Mouse (Mus musculus) MEL (cell line): Measurements from ENCODE around the gene Qtrt1. TPM values are rescaled to one million over a fixed set of nuclear protein-coding genes. Genes with fewer than 3 reads are reported as not detected.

ENCODE experiments used
- DNase-seq: peaks from one replicate; pipeline ENCODE4 v3.0.0; 2011; ENCODE audit warnings: low read depth, low spot score
- H3K27ac ChIP-seq: 2 replicates; pipeline ENCODE4 v1.5.1; 2012; ENCODE audit warnings: low read depth, mild to moderate bottlenecking, control low read depth, low read length, moderate library complexity; ENCODE audit not compliant: control insufficient read depth
- H3K27me3 ChIP-seq, 2 experiments: fragments of 150-350 bp in 1 of 2; sonication (generic) in 1 of 2; 2 replicates each; pipeline ENCODE4 v1.6.1; 2012; ENCODE audit warnings: low read length in 2 of 2, mild to moderate bottlenecking in 2 of 2, improper control_type of control experiment in 1 of 2, moderate library complexity in 1 of 2; ENCODE audit not compliant: insufficient read depth in 2 of 2, control insufficient read depth in 1 of 2
- H3K36me3 ChIP-seq, 2 experiments: 2 replicates each; pipeline ENCODE4 v1.6.1; 2012 to 2014; ENCODE audit warnings: low read length in 2 of 2, improper control_type of control experiment in 1 of 2, inconsistent platforms in 1 of 2, mild to moderate bottlenecking in 1 of 2; ENCODE audit not compliant: insufficient read depth in 2 of 2, control insufficient read depth in 1 of 2
- H3K4me1 ChIP-seq, 2 experiments: fragments of 150-350 bp in 1 of 2; sonication (generic) in 1 of 2; 2 replicates each; pipeline ENCODE4 v1.6.1; 2012; ENCODE audit warnings: low read length in 2 of 2, improper control_type of control experiment in 1 of 2, mild to moderate bottlenecking in 1 of 2; ENCODE audit not compliant: insufficient read depth in 2 of 2, control insufficient read depth in 1 of 2
- H3K4me3 ChIP-seq, 2 experiments: fragments of 150-350 bp in 1 of 2; sonication (generic) in 1 of 2; 2 replicates each; pipeline ENCODE4 v1.5.1; 2012; ENCODE audit warnings: low read depth in 2 of 2, low read length in 2 of 2, mild to moderate bottlenecking in 2 of 2, moderate library complexity in 2 of 2, control low read depth in 1 of 2, improper control_type of control experiment in 1 of 2; ENCODE audit not compliant: control insufficient read depth in 1 of 2, insufficient read depth in 1 of 2
- H3K79me2 ChIP-seq: 2 replicates; pipeline ENCODE4 v1.6.1; 2012; ENCODE audit warnings: mild to moderate bottlenecking, low read length, moderate library complexity; ENCODE audit not compliant: control insufficient read depth, poor library complexity, insufficient read depth
- H3K9ac ChIP-seq: 2 replicates; pipeline ENCODE4 v1.6.1; 2012; ENCODE audit warnings: low read depth, mild to moderate bottlenecking, control low read depth, low read length, moderate library complexity; ENCODE audit not compliant: control insufficient read depth, poor library complexity, severe bottlenecking
- H3K9me3 ChIP-seq: fragments of 150-350 bp; sonication (generic); replicated peaks from 2 replicates; pipeline ENCODE4 v1.6.1; 2012; ENCODE audit warnings: mild to moderate bottlenecking, low read length, improper control_type of control experiment, moderate library complexity; ENCODE audit not compliant: insufficient read depth
- BHLHE40 ChIP-seq: IDR thresholded peaks from 2 replicates; pipeline ENCODE4 v1.6.1; 2012; ENCODE audit warnings: low read depth, mild to moderate bottlenecking, inconsistent platforms, low read length, improper control_type of control experiment, borderline replicate concordance
- CHD1 ChIP-seq: IDR thresholded peaks from 2 replicates; pipeline ENCODE4 v1.6.1; 2012; ENCODE audit warnings: low read depth, mild to moderate bottlenecking, inconsistent platforms, low read length, improper control_type of control experiment
- CHD2 ChIP-seq: IDR thresholded peaks from 2 replicates; pipeline ENCODE4 v1.6.1; 2011; ENCODE audit warnings: low read length, improper control_type of control experiment
- CTCF ChIP-seq, 3 experiments: IDR thresholded peaks in 2 of 3; conservative IDR thresholded peaks in 1 of 3; 2 replicates each; pipeline ENCODE4 v1.5.1; 2011 to 2012; ENCODE audit warnings: low read length in 3 of 3, low read depth in 2 of 3, mild to moderate bottlenecking in 2 of 3, improper control_type of control experiment in 1 of 3, inconsistent platforms in 1 of 3, mixed read lengths in 1 of 3, moderate library complexity in 1 of 3; ENCODE audit not compliant: control insufficient read depth in 1 of 3, insufficient read depth in 1 of 3, poor library complexity in 1 of 3, severe bottlenecking in 1 of 3
- E2F4 ChIP-seq: IDR thresholded peaks from 2 replicates; pipeline ENCODE4 v1.6.1; 2011; ENCODE audit warnings: low read depth, low read length, improper control_type of control experiment, borderline replicate concordance
- ELF1 ChIP-seq: IDR thresholded peaks from 2 replicates; pipeline ENCODE4 v1.6.1; 2014; ENCODE audit warnings: low read depth, mild to moderate bottlenecking, inconsistent platforms, low read length, improper control_type of control experiment, moderate library complexity
- EP300 ChIP-seq, 2 experiments: IDR thresholded peaks; 2 replicates each; pipeline ENCODE4 v1.6.1; 2011; ENCODE audit warnings: improper control_type of control experiment in 2 of 2, low read length in 2 of 2, low read depth in 1 of 2, mild to moderate bottlenecking in 1 of 2
- ETS1 ChIP-seq: IDR thresholded peaks from 2 replicates; pipeline ENCODE4 v1.6.1; 2012; ENCODE audit warnings: low read depth, mild to moderate bottlenecking, inconsistent platforms, low read length, improper control_type of control experiment, moderate library complexity
- GABPA ChIP-seq: IDR thresholded peaks from 2 replicates; pipeline ENCODE4 v1.6.1; 2012; ENCODE audit warnings: low read depth, mild to moderate bottlenecking, inconsistent platforms, low read length, improper control_type of control experiment, moderate library complexity
- GATA1 ChIP-seq: IDR thresholded peaks from 2 replicates; pipeline ENCODE4 v1.6.1; 2011; ENCODE audit warnings: low read depth, low read length, improper control_type of control experiment
- HCFC1 ChIP-seq: IDR thresholded peaks from 2 replicates; pipeline ENCODE4 v1.6.1; 2012; ENCODE audit warnings: low read depth, mild to moderate bottlenecking, inconsistent platforms, low read length, improper control_type of control experiment, moderate library complexity
- JUND ChIP-seq: IDR thresholded peaks from 2 replicates; pipeline ENCODE4 v1.6.1; 2011; ENCODE audit warnings: low read depth, mild to moderate bottlenecking, improper control_type of control experiment, low read length
- KAT2A ChIP-seq: conservative IDR thresholded peaks from 2 replicates; pipeline ENCODE4 v1.6.1; 2012; ENCODE audit warnings: low read depth, low read length, improper control_type of control experiment, inconsistent platforms
- MAX ChIP-seq: IDR thresholded peaks from 2 replicates; pipeline ENCODE4 v1.6.1; 2011; ENCODE audit warnings: low read length, improper control_type of control experiment
- MAZ ChIP-seq: IDR thresholded peaks from 2 replicates; pipeline ENCODE4 v1.6.1; 2012; ENCODE audit warnings: low read depth, mild to moderate bottlenecking, inconsistent platforms, low read length, improper control_type of control experiment
- MEF2A ChIP-seq: IDR thresholded peaks from 2 replicates; pipeline ENCODE4 v1.6.1; 2014; ENCODE audit warnings: low read depth, mild to moderate bottlenecking, inconsistent platforms, low read length, improper control_type of control experiment; ENCODE audit not compliant: poor library complexity, insufficient replicate concordance, severe bottlenecking; ENCODE audit errors: extremely low read depth
- MXI1 ChIP-seq: IDR thresholded peaks from 2 replicates; pipeline ENCODE4 v1.6.1; 2011; ENCODE audit warnings: mild to moderate bottlenecking, low read depth, low read length, improper control_type of control experiment
- MYB ChIP-seq: IDR thresholded peaks from 2 replicates; pipeline ENCODE4 v1.6.1; 2011; ENCODE audit warnings: mild to moderate bottlenecking, low read depth, low read length, improper control_type of control experiment
- MYC ChIP-seq: IDR thresholded peaks from 2 replicates; pipeline ENCODE4 v1.6.1; 2011; ENCODE audit warnings: low read depth, mild to moderate bottlenecking, low read length, improper control_type of control experiment, moderate library complexity
- NELFE ChIP-seq: IDR thresholded peaks from 2 replicates; pipeline ENCODE4 v1.6.1; 2011; ENCODE audit warnings: low read depth, low read length, improper control_type of control experiment
- NRF1 ChIP-seq: IDR thresholded peaks from 2 replicates; pipeline ENCODE4 v1.6.1; 2014; ENCODE audit warnings: low read depth, mild to moderate bottlenecking, inconsistent platforms, low read length, improper control_type of control experiment, moderate library complexity; ENCODE audit not compliant: poor library complexity, insufficient read depth, severe bottlenecking
- POLR2A ChIP-seq, 2 experiments: IDR thresholded peaks; 2 replicates each; pipeline ENCODE4 v1.6.1; 2011 to 2012; ENCODE audit warnings: low read length in 2 of 2, mild to moderate bottlenecking in 2 of 2, control low read depth in 1 of 2, improper control_type of control experiment in 1 of 2, low read depth in 1 of 2, moderate library complexity in 1 of 2; ENCODE audit not compliant: control insufficient read depth in 1 of 2, insufficient read depth in 1 of 2, poor library complexity in 1 of 2
- POLR2AphosphoS2 ChIP-seq: IDR thresholded peaks from 2 replicates; pipeline ENCODE4 v1.6.1; 2011; ENCODE audit warnings: low read length, improper control_type of control experiment
- RAD21 ChIP-seq: IDR thresholded peaks from 2 replicates; pipeline ENCODE4 v1.6.1; 2011; ENCODE audit warnings: mild to moderate bottlenecking, low read depth, low read length, improper control_type of control experiment
- RCOR1 ChIP-seq: IDR thresholded peaks from 2 replicates; pipeline ENCODE4 v1.6.1; 2012; ENCODE audit warnings: low read depth, mild to moderate bottlenecking, inconsistent platforms, low read length, improper control_type of control experiment
- SIN3A ChIP-seq: IDR thresholded peaks from 2 replicates; pipeline ENCODE4 v1.6.1; 2012; ENCODE audit warnings: low read length, improper control_type of control experiment, inconsistent platforms
- SMC3 ChIP-seq: IDR thresholded peaks from 2 replicates; pipeline ENCODE4 v1.6.1; 2011; ENCODE audit warnings: low read depth, low read length, improper control_type of control experiment
- TAL1 ChIP-seq: IDR thresholded peaks from 2 replicates; pipeline ENCODE4 v1.6.1; 2012; ENCODE audit warnings: mild to moderate bottlenecking, inconsistent platforms, low read length, moderate library complexity, mixed read lengths
- TCF12 ChIP-seq: IDR thresholded peaks from 2 replicates; pipeline ENCODE4 v1.6.1; 2014; ENCODE audit warnings: low read depth, mild to moderate bottlenecking, inconsistent platforms, low read length, improper control_type of control experiment, moderate library complexity
- USF1 ChIP-seq: IDR thresholded peaks from 2 replicates; pipeline ENCODE4 v1.6.1; 2014; ENCODE audit warnings: low read depth, mild to moderate bottlenecking, inconsistent platforms, low read length, improper control_type of control experiment, moderate library complexity
- USF2 ChIP-seq, 2 experiments: IDR thresholded peaks; 2 replicates each; pipeline ENCODE4 v1.6.1; 2011 to 2012; ENCODE audit warnings: improper control_type of control experiment in 2 of 2, low read length in 2 of 2, borderline replicate concordance in 1 of 2, inconsistent platforms in 1 of 2, low read depth in 1 of 2, mild to moderate bottlenecking in 1 of 2; ENCODE audit not compliant: insufficient read depth in 1 of 2
- ZC3H11A ChIP-seq: IDR thresholded peaks from 2 replicates; pipeline ENCODE4 v1.6.1; 2012; ENCODE audit warnings: low read depth, mild to moderate bottlenecking, inconsistent platforms, low read length, improper control_type of control experiment
- ZKSCAN1 ChIP-seq: IDR thresholded peaks from 2 replicates; pipeline ENCODE4 v1.6.1; 2012; ENCODE audit warnings: low read depth, mild to moderate bottlenecking, inconsistent platforms, low read length, improper control_type of control experiment, moderate library complexity
- ZMIZ1 ChIP-seq: IDR thresholded peaks from 2 replicates; pipeline ENCODE4 v1.6.1; 2012; ENCODE audit warnings: low read depth, mild to moderate bottlenecking, inconsistent platforms, low read length, improper control_type of control experiment, moderate library complexity
- ZNF384 ChIP-seq: IDR thresholded peaks from 2 replicates; pipeline ENCODE4 v1.6.1; 2012; ENCODE audit warnings: low read depth, mild to moderate bottlenecking, inconsistent platforms, low read length, improper control_type of control experiment
- polyA plus RNA-seq, 2 experiments: library from polyadenylated mRNA; stranded (reverse) in 1 of 2; unstranded in 1 of 2; fragments of >175 nt in 1 of 2; fragments of >200 nt in 1 of 2; gene quantifications; 2 replicates each; pipeline versions ENCODE4 v1.2.1 to v1.2.4; 2012; ENCODE audit warnings: low replicate concordance in 2 of 2, low read depth in 1 of 2; ENCODE audit not compliant: insufficient read length in 2 of 2, insufficient read depth in 1 of 2, missing spikeins in 1 of 2
- total RNA-seq: library from RNA; depleted of rRNA; stranded (reverse); fragments of 300-350 nt; gene quantifications from 2 replicates; pipeline ENCODE4 v1.2.3, GENCODE M21; 2012

Qtrt1 gene
- total and polyA plus RNA-seq, 3 experiments = 199 to 244 TPM; not detected in 1

DNA sequence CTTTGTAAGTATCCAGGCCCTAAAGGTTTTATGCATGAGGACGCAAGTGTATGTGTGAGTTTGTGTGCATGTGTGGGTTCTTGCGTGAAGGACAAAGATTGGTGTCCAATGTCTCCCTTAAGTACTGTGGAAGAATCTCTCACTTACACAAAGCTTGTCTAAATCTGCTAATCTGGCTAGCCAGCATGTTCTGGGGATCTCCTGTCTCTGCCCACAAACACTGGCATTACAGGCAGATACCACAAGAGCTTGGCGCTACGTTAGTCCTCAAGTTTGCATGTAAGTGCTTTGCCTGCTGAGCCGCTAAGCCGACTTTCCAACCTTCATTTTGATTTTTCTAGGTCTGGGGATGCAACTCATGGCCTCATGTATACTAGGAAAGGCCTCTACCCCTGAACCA lies 25.9 kb downstream of the Qtrt1 start:
- H3K36me3 ChIP-seq = peaks cover 32 to 52% of the 10 kb centered on the region in 2 experiments
- TF ChIP-seq CHD2 (no peak), ELF1 (no peak), GABPA (no peak), MXI1 (no peak), TCF12 (peak; percentile 60; the same call in 1 of the 2 replicates), MYB (no peak), MYC (no peak), KAT2A (no peak), E2F4 (no peak), CHD1 (no peak), USF1 (no peak), HCFC1 (no peak), GATA1 (peak; percentile 1; the same call in 1 of the 2 replicates), NRF1 (no peak), BHLHE40 (no peak), POLR2AphosphoS2 (no peak), ETS1 (no peak), USF2 (IDR thresholded peaks at IDR 0.05; ENCODE audit: borderline replicate concordance in 1 of 2, insufficient read depth in 1 of 2, low read depth in 1 of 2, low read length in 2 of 2) (no peak), MEF2A (no peak; the same call in 1 of the 2 replicates), POLR2A (IDR thresholded peaks at IDR 0.05; ENCODE audit: control insufficient read depth in 1 of 2, insufficient read depth in 1 of 2, low read depth in 1 of 2, low read length in 2 of 2, poor library complexity in 1 of 2) (no peak), ZMIZ1 (no peak), ZNF384 (no peak), MAZ (no peak), MAX (no peak), CTCF (IDR thresholded peaks at IDR 0.05 in 2 of 3, conservative IDR thresholded peaks at IDR 0.05 in 1 of 3; ENCODE audit: control insufficient read depth in 1 of 3, insufficient read depth in 1 of 3, low read depth in 2 of 3, low read length in 3 of 3, poor library complexity in 1 of 3, severe bottlenecking in 1 of 3) (no peak), NELFE (no peak), ZC3H11A (no peak), EP300 (IDR thresholded peaks at IDR 0.05; ENCODE audit: low read depth in 1 of 2, low read length in 2 of 2) (peak in 1 of 2 experiments; percentile 47; a peak in 2 of 4 replicates), ZKSCAN1 (no peak), TAL1 (peak; percentile 44), RAD21 (no peak), SMC3 (no peak), RCOR1 (peak; percentile 82), JUND (no peak), SIN3A (no peak)
- no peak overlapping the region; the same call in 1 of the 2 replicates for H3K9ac ChIP-seq
- H3K4me3 ChIP-seq = no peak overlapping the region
- H3K27me3 ChIP-seq = no peaks in the 10 kb centered on the region
- H3K9me3 ChIP-seq = no peaks in the 10 kb centered on the region
- H3K79me2 ChIP-seq = peaks cover 84% of the 10 kb centered on the region
- DNase-seq = peak; percentile 66
- H3K27ac ChIP-seq = peak overlapping the region; percentile 73
- peaks cover 51 to 57% of the 10 kb centered on the region in 2 experiments for H3K4me1 ChIP-seq
